Mouse (Mus musculus) G1E (cell line): ENCODE results near the gene Lsm7.

Experiments
- CTCF ChIP-seq: IDR thresholded peaks from 2 replicates; pipeline ENCODE4 v1.5.1; 2012; ENCODE audit warnings: low read depth, low read length, inconsistent platforms, mixed read lengths
- TAL1 ChIP-seq: conservative IDR thresholded peaks from 2 replicates; pipeline ENCODE4 v1.6.1; 2012; ENCODE audit warnings: low read depth, low read length, inconsistent platforms, mixed read lengths

- TF ChIP-seq CTCF: no peak
- no peak for TF ChIP-seq TAL1
These were observed 19.0 kb upstream of the Lsm7 start for GRCm38 (mm10) chr10:80874035-80874434.
